Mouse (Mus musculus) spleen, adult 2 months (tissue): Measurements from ENCODE around the gene Apoc1.

ENCODE experiments used
- CTCF ChIP-seq: fragments of 200-500 bp; IDR thresholded peaks from 2 replicates; pipeline ENCODE4 v1.5.1; 2011; ENCODE audit warnings: mild to moderate bottlenecking, inconsistent platforms; ENCODE audit not compliant: insufficient read depth, insufficient read length, insufficient replicate concordance; ENCODE audit errors: extremely low read depth
- POLR2A ChIP-seq: fragments of 200-500 bp; IDR thresholded peaks from 2 replicates; pipeline ENCODE4 v1.6.1; 2011; ENCODE audit warnings: low read depth, low read length, inconsistent platforms

- TF ChIP-seq CTCF = no peak
- TF ChIP-seq POLR2A = no peak
Observed at GRCm38 (mm10) chr7:19740269-19740668, 47.8 kb upstream of the Apoc1 start.
